Mouse (Mus musculus) heart, postnatal 0 days (tissue): Measurements from ENCODE around the gene Cacna1c.

ENCODE experiments used
- CTCF ChIP-seq: IDR thresholded peaks from 2 replicates; pipeline ENCODE4 v1.5.1; 2016; ENCODE audit warnings: antibody characterized with exemption, control low read depth, low read depth
- EP300 ChIP-seq: IDR thresholded peaks from 2 replicates; pipeline ENCODE4 v1.6.1; 2016; ENCODE audit warnings: antibody characterized with exemption, low read depth

GRCm38 (mm10) chr6:118574351-118574750 lies 621.9 kb downstream of the Cacna1c start:
- TF ChIP-seq CTCF: no peak
- TF ChIP-seq EP300: no peak
